Mouse (Mus musculus): ENCODE measurements around the gene Olfr920. TPM values are rescaled to one million over a fixed set of nuclear protein-coding genes. Genes with fewer than 3 reads are reported as not detected.

Olfr920 gene
- polyA plus RNA-seq (2017; shearing (Covaris generic)): 0.17 TPM

DNA sequence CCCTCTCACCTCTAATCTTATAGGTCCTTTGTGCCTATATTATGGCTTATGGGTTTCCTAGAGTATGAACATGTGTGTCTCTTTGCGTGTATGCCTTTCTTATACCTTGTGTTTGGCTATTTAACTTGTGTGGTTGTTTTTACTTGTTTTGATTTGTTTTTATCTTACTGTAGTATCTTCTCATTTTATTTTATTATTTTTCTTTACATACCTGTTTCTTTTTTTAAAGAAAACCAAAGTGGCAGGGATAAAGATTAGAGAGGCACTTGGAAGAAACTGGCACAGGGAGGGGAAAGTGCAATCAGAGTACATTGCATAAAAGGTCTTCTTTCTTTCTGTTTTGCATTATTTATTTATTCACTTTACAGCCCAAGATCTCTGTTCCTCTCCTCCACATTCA is at the start of gene Olfr920:
TSS of gene Olfr920 (plus strand) at position 301 of the 400 bp plus-strand sequence.

GRCm38 (mm10) chr9:38718102-38718501 is 34.0 kb upstream of the Olfr920 start, which contains the start of gene Vwa5a:
Vwa5a (plus strand) TSS chr9:38718268.

GRCm38 (mm10) chr9:38772768-38773167 is 20.7 kb downstream of the Olfr920 start, which contains the start of gene Olfr921:
Olfr921 (plus strand) TSS chr9:38773068.

Other genes with a start within 250 kb of the Olfr920 start
- 0.10 TPM for gene Olfr911-ps1, start 230.7 kb upstream of the Olfr920 start, polyA plus RNA-seq (2017; shearing (Covaris generic))
- gene Olfr910, start 214.4 kb upstream of the Olfr920 start, polyA plus RNA-seq (2017; shearing (Covaris generic)): not detected
- 0.16 TPM for gene Olfr912, start 172.1 kb upstream of the Olfr920 start, polyA plus RNA-seq (2017; shearing (Covaris generic))
- gene Olfr913, start 159.5 kb upstream of the Olfr920 start, polyA plus RNA-seq (2017; shearing (Covaris generic)): not detected
- gene Olfr914, start 147.2 kb upstream of the Olfr920 start, polyA plus RNA-seq (2017; shearing (Covaris generic)): not detected
- 0.25 TPM for gene Olfr916, start 92.4 kb upstream of the Olfr920 start, polyA plus RNA-seq (2017; shearing (Covaris generic))
- gene Olfr917, start 86.5 kb upstream of the Olfr920 start, polyA plus RNA-seq (2017; shearing (Covaris generic)): not detected
- gene Olfr918, start 77.7 kb upstream of the Olfr920 start, polyA plus RNA-seq (2017; shearing (Covaris generic)): not detected
- gene Olfr919, start 48.6 kb upstream of the Olfr920 start, polyA plus RNA-seq (2017; shearing (Covaris generic)): not detected
- 24.4 TPM for gene Vwa5a, start 34.0 kb upstream of the Olfr920 start, polyA plus RNA-seq (2017; shearing (Covaris generic))
- not detected for gene Olfr921, start 20.8 kb downstream of the Olfr920 start, polyA plus RNA-seq (2017; shearing (Covaris generic))
- gene Olfr922, start 62.3 kb downstream of the Olfr920 start, polyA plus RNA-seq (2017; shearing (Covaris generic)): not detected
- gene Olfr923, start 74.2 kb downstream of the Olfr920 start, polyA plus RNA-seq (2017; shearing (Covaris generic)): not detected
- gene Olfr924, start 92.2 kb downstream of the Olfr920 start, polyA plus RNA-seq (2017; shearing (Covaris generic)): not detected
- not detected for gene Olfr26, start 102.8 kb downstream of the Olfr920 start, polyA plus RNA-seq (2017; shearing (Covaris generic))
- gene Olfr926, start 124.8 kb downstream of the Olfr920 start, polyA plus RNA-seq (2017; shearing (Covaris generic)): not detected
- gene Olfr930, start 177.5 kb downstream of the Olfr920 start, polyA plus RNA-seq (2017; shearing (Covaris generic)): not detected
- 0.19 TPM for gene Olfr933, start 220.0 kb downstream of the Olfr920 start, polyA plus RNA-seq (2017; shearing (Covaris generic))
- not detected for gene Olfr934, start 236.0 kb downstream of the Olfr920 start, polyA plus RNA-seq (2017; shearing (Covaris generic))
- not detected for gene Olfr935, start 247.4 kb downstream of the Olfr920 start, polyA plus RNA-seq (2017; shearing (Covaris generic))

Data from effector memory CD4-positive, alpha-beta T cell, adult 5 months (primary cell).